In the genomic region with DNA sequence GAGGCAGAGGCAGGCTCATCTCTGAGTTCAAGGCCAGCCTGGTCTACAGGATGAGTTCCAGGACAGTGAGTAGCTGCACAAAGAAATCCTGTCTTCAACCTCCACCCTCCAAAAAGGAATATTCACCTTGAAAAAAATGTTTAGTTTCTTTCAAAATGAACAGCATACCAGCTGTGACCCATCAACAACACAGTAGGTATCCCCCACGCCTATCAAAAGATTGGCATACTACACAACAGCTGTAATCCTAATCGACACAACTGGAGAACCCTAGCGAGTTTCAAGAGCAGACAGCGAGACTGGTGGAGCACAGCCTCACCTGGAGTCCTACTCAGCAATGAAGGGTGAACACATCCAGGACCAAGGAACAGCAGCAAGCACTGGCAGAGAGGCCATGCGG, we compare ENCODE assay signal across 26 mouse cellular contexts.
"Had no signal": no experiment of that assay in that cellular context is flagged by ENCODE, and none has a peak within 500 bp of the region (broad histone marks: within the 10 kb centered on the region; RNA-seq: fewer than 3 reads in every experiment).

No protein-coding gene starts in this region.

- ATAC-seq: hindbrain, postnatal 0 days; intestine, embryonic 16.5 days; liver, embryonic 12.5 days had no signal

- H3K9ac ChIP-seq: heart, embryonic 12.5 days; hindbrain, embryonic 12.5 days; hindbrain, embryonic 15.5 days; kidney, embryonic 15.5 days; limb, embryonic 13.5 days; limb, embryonic 15.5 days; liver, embryonic 12.5 days; liver, embryonic 14.5 days had no signal

- H3K27me3 ChIP-seq: hindbrain, embryonic 12.5 days; hindbrain, embryonic 15.5 days; kidney, embryonic 15.5 days; limb, embryonic 13.5 days; limb, embryonic 15.5 days; liver, embryonic 12.5 days had no signal

- H3K4me2 ChIP-seq: heart, embryonic 12.5 days; hindbrain, embryonic 12.5 days; hindbrain, embryonic 15.5 days; kidney, embryonic 15.5 days; limb, embryonic 13.5 days; limb, embryonic 15.5 days; liver, embryonic 12.5 days had no signal

- H3K4me3 ChIP-seq: gastrocnemius, adult 2 months; heart, embryonic 12.5 days; hindbrain, embryonic 10.5 days; hindbrain, embryonic 12.5 days; hindbrain, embryonic 15.5 days; kidney, embryonic 15.5 days; limb, embryonic 13.5 days; limb, embryonic 15.5 days; liver, embryonic 12.5 days had no signal

- H3K27ac ChIP-seq: gastrocnemius, adult 2 months; hindbrain, embryonic 10.5 days; hindbrain, embryonic 12.5 days; hindbrain, embryonic 15.5 days; hindbrain, postnatal 0 days; kidney, embryonic 15.5 days; kidney, postnatal 0 days; limb, embryonic 13.5 days; limb, embryonic 15.5 days; liver, embryonic 12.5 days; liver, embryonic 14.5 days had no signal

- DNase-seq: gastrocnemius, adult 2 months; gastrocnemius, postnatal 10 days; gastrocnemius, postnatal 25 days; heart, adult 18-20 months; heart, postnatal 10 days; heart, postnatal 4 days; kidney, adult 11 months; kidney, adult 2 months; kidney, adult 9 months; kidney, postnatal 14 days; kidney, postnatal 36 days; layer of hippocampus, adult 9-11 months; layer of hippocampus, postnatal 36 days; left cerebral cortex, postnatal 4 days had no signal

- H3K36me3 ChIP-seq: heart, embryonic 12.5 days; hindbrain, embryonic 10.5 days; hindbrain, embryonic 12.5 days; hindbrain, embryonic 15.5 days; kidney, embryonic 15.5 days; limb, embryonic 13.5 days; limb, embryonic 15.5 days; liver, embryonic 12.5 days had no signal

- H3K9me3 ChIP-seq: hindbrain, embryonic 10.5 days; hindbrain, embryonic 12.5 days; hindbrain, embryonic 15.5 days; kidney, embryonic 15.5 days; limb, embryonic 13.5 days; limb, embryonic 15.5 days; liver, embryonic 12.5 days had no signal
